Mouse (Mus musculus) liver, embryonic 14.5 days (tissue): ENCODE results near the gene Sgcg.

Experiments used
- CTCF ChIP-seq: IDR thresholded peaks from 2 replicates; pipeline ENCODE4 v1.5.1; 2016; ENCODE audit warnings: antibody characterized with exemption, low read depth, control low read depth
- EP300 ChIP-seq: IDR thresholded peaks from 2 replicates; pipeline ENCODE4 v1.6.1; 2016; ENCODE audit warnings: antibody characterized with exemption, low read depth

DNA sequence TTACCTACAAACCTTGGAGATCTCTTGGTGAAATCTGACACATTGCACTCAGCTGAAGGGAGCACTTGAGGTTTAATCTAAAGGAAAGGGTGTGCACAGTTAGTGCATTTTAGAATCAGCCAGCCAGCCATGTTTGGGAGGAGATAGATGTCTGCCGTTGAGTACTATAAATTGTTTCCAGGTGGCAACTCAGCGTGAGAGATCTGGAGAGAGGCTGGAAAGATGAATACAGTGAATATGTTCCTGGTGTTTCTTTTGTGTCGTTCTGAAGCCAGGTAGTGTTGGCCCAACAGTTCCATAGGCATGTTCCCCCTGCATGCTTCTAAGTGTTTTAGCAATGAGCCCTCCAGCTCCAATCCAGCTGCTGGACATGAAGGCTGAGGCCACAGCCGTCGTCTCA is 37.1 kb downstream of the Sgcg start:
- no peak for TF ChIP-seq CTCF
- TF ChIP-seq EP300 = no peak
